8 mouse cellular contexts compared by ENCODE assay signal in the genomic region with DNA sequence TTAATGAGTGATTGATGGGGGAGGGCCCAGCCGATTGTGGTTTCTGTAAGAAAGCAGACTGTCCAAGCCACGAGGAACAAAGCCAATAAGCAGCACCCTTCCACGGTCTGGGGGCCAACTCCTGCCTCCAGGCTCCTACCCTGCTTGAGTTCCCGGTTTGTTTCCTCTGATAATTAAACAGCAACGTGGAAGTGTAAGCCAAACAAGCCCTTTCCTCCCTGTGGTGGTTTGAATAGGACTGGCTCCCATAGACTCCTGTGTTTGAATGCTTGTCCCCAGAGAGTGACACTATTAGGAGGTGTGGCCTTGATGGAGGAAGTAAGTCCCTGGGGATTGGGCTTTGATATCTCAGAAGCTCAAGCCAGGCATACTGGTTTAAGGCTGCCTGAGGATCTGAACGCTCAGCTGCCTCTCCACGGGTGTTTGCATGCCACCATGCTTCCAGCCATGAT. TPM values are rescaled to one million over a fixed set of nuclear protein-coding genes. Genes with fewer than 3 reads are reported as not detected.
DNase-seq lines count a peak whose midpoint lies in the region; ATAC-seq and TF ChIP-seq lines count a peak whose summit lies in the region.

No protein-coding gene starts in this region.

- H3K79me2 ChIP-seq in CH12.LX (replicated peaks; ENCODE audit: control insufficient read depth, extremely low read depth, insufficient read depth, poor library complexity, severe bottlenecking) = no peaks in the 10 kb centered on the region

- no peak for ATAC-seq in heart, embryonic 15.5 days (replicated peaks; ENCODE audit: insufficient number of reproducible peaks, insufficient read depth, low FRiP score, low read depth)
- no peak for ATAC-seq in heart, embryonic 12.5 days (ENCODE audit: insufficient number of reproducible peaks, low FRiP score)
- ATAC-seq in embryonic facial prominence, embryonic 11.5 days (replicated peaks; ENCODE audit: insufficient number of reproducible peaks, low FRiP score, low TSS enrichment, low read depth) = no peak
- ATAC-seq in lung, embryonic 15.5 days (ENCODE audit: borderline replicate concordance, extremely low read depth, low FRiP score, low TSS enrichment) = no peak

- in situ Hi-C loops in CH12.LX (cut with MboI; ENCODE audit: low pct_ligation_motif_present, low pct_unique_long_range_greater_than_20kb, low sequenced_read_pairs) = no loop called here

- H3K27me3 ChIP-seq in heart, embryonic 15.5 days = peaks cover 3% of the 10 kb centered on the region; the same call in 1 of the 2 replicates
- H3K27me3 ChIP-seq in heart, embryonic 12.5 days (replicated peaks) = no peaks in the 10 kb centered on the region
- peaks cover 8% of the 10 kb centered on the region for H3K27me3 ChIP-seq in CH12.LX (replicated peaks)
- H3K27me3 ChIP-seq in embryonic facial prominence, embryonic 11.5 days (ENCODE audit: control insufficient read depth, insufficient read depth, low read length) = no peaks in the 10 kb centered on the region
- H3K27me3 ChIP-seq in lung, embryonic 15.5 days = no peaks in the 10 kb centered on the region

- WGBS in heart, embryonic 15.5 days = 26% methylated on average over 7 of the region's 7 CpGs
- WGBS in heart, embryonic 12.5 days = 30% methylated on average over 7 of the region's 7 CpGs
- 11% methylated on average over 7 of the region's 7 CpGs for WGBS in embryonic facial prominence, embryonic 11.5 days
- 15% methylated on average over 7 of the region's 7 CpGs for WGBS in lung, embryonic 15.5 days

- no peaks in the 10 kb centered on the region for H3K36me3 ChIP-seq in heart, embryonic 15.5 days
- no peaks in the 10 kb centered on the region for H3K36me3 ChIP-seq in heart, embryonic 12.5 days
- no peaks in the 10 kb centered on the region for H3K36me3 ChIP-seq in CH12.LX (replicated peaks in 1 of 2; ENCODE audit: control insufficient read depth in 1 of 2, insufficient read depth in 1 of 2, low read length in 1 of 2)
- no peaks in the 10 kb centered on the region for H3K36me3 ChIP-seq in embryonic facial prominence, embryonic 11.5 days (replicated peaks; ENCODE audit: control insufficient read depth, insufficient read depth, low read depth, low read length)
- no peaks in the 10 kb centered on the region for H3K36me3 ChIP-seq in lung, embryonic 15.5 days

- DNase-seq in CH12.LX (ENCODE audit: extremely low read depth) = peak; percentile 81
- peak; percentile 32 for DNase-seq in embryonic facial prominence, embryonic 11.5 days (ENCODE audit: low spot score)
- no peak for DNase-seq in layer of hippocampus, postnatal 36 days
- no peak for DNase-seq in layer of hippocampus, adult 11-12 months (ENCODE audit: low spot score)
- DNase-seq in left cerebral cortex, adult 9 months (ENCODE audit: low spot score in 2 of 2) = no peak

- peak overlapping the region; percentile 17; the same call in 1 of the 2 replicates for H3K27ac ChIP-seq in heart, embryonic 15.5 days
- H3K27ac ChIP-seq in heart, embryonic 12.5 days (ENCODE audit: poor library complexity, severe bottlenecking) = no peak overlapping the region
- H3K27ac ChIP-seq in CH12.LX (ENCODE audit: insufficient read depth, low read depth) = no peak overlapping the region
- no peak overlapping the region for H3K27ac ChIP-seq in embryonic facial prominence, embryonic 11.5 days (replicated peaks; ENCODE audit: low read depth, low read length)
- H3K27ac ChIP-seq in lung, embryonic 15.5 days = peak overlapping the region; percentile 76

- no peak for TF ChIP-seq EP300 in CH12.LX (IDR thresholded peaks at IDR 0.05; ENCODE audit: low read length)

- no peak for TF ChIP-seq RAD21 in CH12.LX (IDR thresholded peaks at IDR 0.05; ENCODE audit: low read depth, low read length)

- no peak overlapping the region for H3K9ac ChIP-seq in heart, embryonic 15.5 days
- no peak overlapping the region for H3K9ac ChIP-seq in heart, embryonic 12.5 days
- no peak overlapping the region; the same call in 1 of the 2 replicates for H3K9ac ChIP-seq in CH12.LX (ENCODE audit: insufficient read depth, low read depth)
- no peak overlapping the region for H3K9ac ChIP-seq in embryonic facial prominence, embryonic 11.5 days (replicated peaks; ENCODE audit: low read length)
- H3K9ac ChIP-seq in lung, embryonic 15.5 days = no peak overlapping the region

- no peak overlapping the region for H3K4me3 ChIP-seq in heart, embryonic 15.5 days
- H3K4me3 ChIP-seq in heart, embryonic 12.5 days = no peak overlapping the region
- H3K4me3 ChIP-seq in CH12.LX (replicated peaks in 1 of 3; ENCODE audit: low read depth in 2 of 3, low read length in 2 of 3, poor library complexity in 1 of 3) = no peak overlapping the region
- H3K4me3 ChIP-seq in embryonic facial prominence, embryonic 11.5 days (ENCODE audit: low read depth, low read length) = no peak overlapping the region
- no peak overlapping the region for H3K4me3 ChIP-seq in lung, embryonic 15.5 days

- TF ChIP-seq POLR2A in CH12.LX (IDR thresholded peaks at IDR 0.05; ENCODE audit: low read depth, low read length) = no peak

- H3K9me3 ChIP-seq in heart, embryonic 15.5 days (replicated peaks) = no peaks in the 10 kb centered on the region
- H3K9me3 ChIP-seq in heart, embryonic 12.5 days (replicated peaks) = no peaks in the 10 kb centered on the region
- H3K9me3 ChIP-seq in CH12.LX (replicated peaks; ENCODE audit: low read length) = no peaks in the 10 kb centered on the region
- H3K9me3 ChIP-seq in embryonic facial prominence, embryonic 11.5 days (replicated peaks; ENCODE audit: control insufficient read depth, low read length) = no peaks in the 10 kb centered on the region
- H3K9me3 ChIP-seq in lung, embryonic 15.5 days = no peaks in the 10 kb centered on the region

- peaks cover 12% of the 10 kb centered on the region for H3K4me1 ChIP-seq in heart, embryonic 15.5 days (replicated peaks)
- peaks cover 17% of the 10 kb centered on the region for H3K4me1 ChIP-seq in heart, embryonic 12.5 days (replicated peaks)
- peaks cover 11 to 40% of the 10 kb centered on the region in 2 experiments for H3K4me1 ChIP-seq in CH12.LX (ENCODE audit: control insufficient read depth in 1 of 2, insufficient read depth in 2 of 2)
- H3K4me1 ChIP-seq in embryonic facial prominence, embryonic 11.5 days (ENCODE audit: control insufficient read depth, insufficient read depth, low read length) = no peaks in the 10 kb centered on the region; the same call in none of the 2 replicates
- peaks cover 40% of the 10 kb centered on the region for H3K4me1 ChIP-seq in lung, embryonic 15.5 days

- H3K4me2 ChIP-seq in heart, embryonic 15.5 days = no peak overlapping the region
- H3K4me2 ChIP-seq in heart, embryonic 12.5 days = no peak overlapping the region
- peak overlapping the region; percentile 67 for H3K4me2 ChIP-seq in CH12.LX (ENCODE audit: insufficient read depth, low read depth, poor library complexity, severe bottlenecking)
- H3K4me2 ChIP-seq in embryonic facial prominence, embryonic 11.5 days (ENCODE audit: low read depth, low read length) = no peak overlapping the region
- H3K4me2 ChIP-seq in lung, embryonic 15.5 days = 0 out of 2 replicates have a peak overlapping the region, but pooled peaks have one; percentile 65

- dilution Hi-C loops in CH12.LX (cut with MboI; ENCODE audit: extremely low pct_ligation_motif_present, extremely low pct_unique_long_range_greater_than_20kb, low sequenced_read_pairs) = no loop called here

- no peak for TF ChIP-seq CTCF in CH12.LX (conservative IDR thresholded peaks at IDR 0.05 in 1 of 2, IDR thresholded peaks at IDR 0.05 in 1 of 2; ENCODE audit: low read depth in 2 of 2, low read length in 2 of 2)

TF ChIP-seq in CH12.LX, 34 proteins besides CTCF, POLR2A, EP300 and RAD21:
- TF ChIP-seq ELF1 (IDR thresholded peaks at IDR 0.05; ENCODE audit: low read depth, low read length) (no peak), ETS1 (conservative IDR thresholded peaks at IDR 0.05; ENCODE audit: low read depth, low read length) (no peak), MYC (IDR thresholded peaks at IDR 0.05; ENCODE audit: low read depth, low read length) (no peak), USF2 (conservative IDR thresholded peaks at IDR 0.05; ENCODE audit: low read depth, low read length) (no peak), MAZ (IDR thresholded peaks at IDR 0.05; ENCODE audit: low read depth, low read length) (no peak), ZNF384 (IDR thresholded peaks at IDR 0.05; ENCODE audit: low read depth, low read length) (no peak), MAX (IDR thresholded peaks at IDR 0.05; ENCODE audit: low read length) (no peak), UBTF (IDR thresholded peaks at IDR 0.05; ENCODE audit: low read depth, low read length) (no peak), JUND (conservative IDR thresholded peaks at IDR 0.05; ENCODE audit: low read depth, low read length) (no peak), TCF12 (IDR thresholded peaks at IDR 0.05; ENCODE audit: low read depth, low read length) (no peak), HCFC1 (IDR thresholded peaks at IDR 0.05; ENCODE audit: low read depth, low read length) (no peak)

RNA-seq across cellular contexts. Expression of gene Rell1, which starts 1.6 kb away (rescaled TPM):
- 8.7 and 10.8 TPM in 2 replicates for polyA plus RNA-seq in heart, embryonic 15.5 days (2015; fragmentation: Nextera tagmentation; extraction: Ambion mirVana)
- 8.5 and 10.1 TPM in 2 replicates for polyA plus RNA-seq in heart, embryonic 12.5 days (2016; fragmentation: Nextera tagmentation; extraction: Ambion mirVana)
- total RNA-seq in CH12.LX (2012; rRNA removed) (1.0 and 1.5 TPM in 2 replicates), CH12.LX (2014; rRNA removed) (1.4 TPM in 2 replicates)
- polyA plus RNA-seq in CH12.LX (2012; ENCODE audit: insufficient read length, low read depth) = 1.6 and 1.8 TPM in 2 replicates
- 15.0 and 17.8 TPM in 2 replicates for polyA plus RNA-seq in embryonic facial prominence, embryonic 11.5 days (2014; fragmentation: Nextera tagmentation; extraction: Ambion mirVana)
- 28.2 and 29.3 TPM in 2 replicates for polyA plus RNA-seq in lung, embryonic 15.5 days (2015; fragmentation: Nextera tagmentation; extraction: Ambion mirVana)
- total RNA-seq in layer of hippocampus, postnatal 36 days (2021) = 10 to 100 TPM; 10.8 to 11.2 TPM

Comparison
In these comparisons a context has a peak if more than half of its experiments do, and no peak if none do; other contexts are left out.
1. H3K27ac ChIP-seq: peak in heart, embryonic 15.5 days (single experiment) and lung, embryonic 15.5 days (single experiment); none in heart, embryonic 12.5 days (single experiment), CH12.LX (single experiment) and embryonic facial prominence, embryonic 11.5 days (single experiment).
2. H3K4me2 ChIP-seq: peak in CH12.LX (single experiment) and lung, embryonic 15.5 days (single experiment); none in heart, embryonic 15.5 days (single experiment), heart, embryonic 12.5 days (single experiment) and embryonic facial prominence, embryonic 11.5 days (single experiment).
3. DNase-seq: peak in CH12.LX (single experiment) and embryonic facial prominence, embryonic 11.5 days (single experiment); none in layer of hippocampus, postnatal 36 days (0 of 2), layer of hippocampus, adult 11-12 months (single experiment) and left cerebral cortex, adult 9 months (0 of 2).